Mouse (Mus musculus): ENCODE data around the gene Srarp.

DNA sequence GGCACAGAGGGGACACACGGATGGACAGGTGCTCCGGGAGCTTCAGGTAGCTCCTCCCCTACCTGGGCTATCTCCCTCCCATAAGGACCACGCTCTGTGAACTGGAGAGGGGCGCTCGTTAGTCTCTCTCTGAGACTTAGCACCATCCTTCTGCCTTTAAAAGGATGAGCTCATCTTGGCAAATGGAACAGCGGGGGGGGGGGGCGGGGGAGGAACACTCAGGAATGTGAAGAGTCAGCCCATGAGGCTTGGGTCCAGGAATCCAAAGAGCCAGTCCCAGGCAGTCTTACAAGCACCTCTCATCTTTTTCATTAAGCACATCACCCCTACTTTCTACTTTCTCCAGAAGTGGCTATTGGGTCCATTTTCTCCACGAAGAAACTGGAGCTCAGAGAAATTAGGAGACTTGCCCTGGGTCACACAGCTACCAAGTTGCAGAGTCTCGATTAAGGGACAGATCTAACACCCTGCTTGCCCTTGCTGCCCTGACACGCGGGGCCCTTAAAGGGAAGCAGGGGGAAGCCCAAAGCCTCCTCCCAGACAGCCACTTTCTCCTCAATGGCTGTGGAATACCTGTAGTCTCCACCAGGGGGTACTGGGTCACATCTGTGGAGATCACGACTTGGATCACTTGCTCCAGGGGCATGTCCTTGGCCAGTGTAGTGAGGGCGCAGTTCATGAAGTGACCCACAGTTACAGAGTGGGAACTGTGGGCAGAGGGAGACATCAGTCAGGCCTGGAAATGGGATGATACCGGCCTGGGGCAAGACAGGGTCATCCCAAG is 29.2 kb downstream of the Srarp start:
- TF ChIP-seq GATA1 (IDR thresholded peaks at IDR 0.05; ENCODE audit: borderline replicate concordance, low read length) (no peak), FLI1 (IDR thresholded peaks at IDR 0.05; ENCODE audit: low read length) (no peak)
